Mouse (Mus musculus) retina, adult 2 months (tissue): Measurements from ENCODE around the gene Rel.

Source experiments
- DNase-seq: peaks from one replicate; pipeline ENCODE4 v3.0.0-alpha.2; 2012; ENCODE audit warnings: low read depth, low spot score

The Rel gene

DNA sequence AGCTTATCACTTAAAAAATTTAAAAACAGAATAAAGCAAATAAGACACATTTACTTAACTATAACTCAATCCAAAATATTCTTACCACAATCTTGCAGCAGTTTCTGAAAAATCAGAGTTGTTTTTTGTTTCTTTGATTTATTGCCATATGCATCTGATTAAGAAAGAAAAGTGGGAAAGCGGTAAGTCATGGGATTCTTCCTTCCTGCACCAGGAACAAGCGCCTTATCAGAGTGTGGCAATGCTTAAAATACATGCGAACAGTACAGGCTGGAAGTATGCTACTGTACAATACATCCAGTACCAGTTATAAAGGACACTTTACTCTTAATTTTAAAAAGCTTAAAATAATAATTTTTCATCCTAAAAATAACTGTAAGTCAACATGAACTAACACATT is 26.4 kb downstream of the Rel start:
- no peak for DNase-seq

DNA sequence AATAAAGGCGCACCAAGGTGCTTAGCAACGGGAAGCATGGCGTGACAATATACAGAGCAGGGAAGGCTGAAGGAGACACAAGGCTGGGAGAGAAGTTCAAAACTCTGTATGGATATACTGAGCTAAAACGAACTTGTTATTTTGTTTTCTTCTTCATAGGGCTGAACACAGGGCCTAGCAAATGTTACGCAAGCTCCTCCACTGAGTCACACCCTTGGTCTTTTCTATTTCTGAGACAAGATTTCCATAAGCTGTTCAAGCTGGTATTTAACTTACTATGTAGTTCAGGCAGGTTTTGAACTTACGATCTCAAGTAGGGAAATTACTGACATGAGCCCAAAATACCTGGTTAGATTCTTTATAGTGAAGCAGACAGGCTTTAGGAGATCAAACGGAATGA is 29.4 kb downstream of the Rel start:
- DNase-seq, result no peak

DNA sequence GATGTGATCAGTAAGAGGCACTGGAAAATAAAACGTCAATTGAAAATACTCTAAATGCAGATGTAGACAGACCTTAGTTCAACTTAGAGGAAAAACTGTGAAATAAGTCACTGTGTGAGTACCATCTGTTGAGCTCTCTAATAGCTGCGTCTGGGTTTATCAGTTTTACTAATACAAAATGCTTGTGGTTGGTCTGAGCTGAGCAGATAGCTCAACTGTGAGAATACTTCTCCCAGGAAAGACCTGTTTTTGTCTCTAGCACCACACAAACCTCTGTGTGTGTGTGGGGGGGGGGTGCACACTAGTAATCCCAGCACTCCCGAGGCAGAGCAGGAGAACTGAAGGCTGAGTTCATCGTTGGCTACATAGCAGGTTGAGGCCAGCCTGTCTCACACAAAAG is 29.9 kb downstream of the Rel start:
- DNase-seq, result no peak

DNA sequence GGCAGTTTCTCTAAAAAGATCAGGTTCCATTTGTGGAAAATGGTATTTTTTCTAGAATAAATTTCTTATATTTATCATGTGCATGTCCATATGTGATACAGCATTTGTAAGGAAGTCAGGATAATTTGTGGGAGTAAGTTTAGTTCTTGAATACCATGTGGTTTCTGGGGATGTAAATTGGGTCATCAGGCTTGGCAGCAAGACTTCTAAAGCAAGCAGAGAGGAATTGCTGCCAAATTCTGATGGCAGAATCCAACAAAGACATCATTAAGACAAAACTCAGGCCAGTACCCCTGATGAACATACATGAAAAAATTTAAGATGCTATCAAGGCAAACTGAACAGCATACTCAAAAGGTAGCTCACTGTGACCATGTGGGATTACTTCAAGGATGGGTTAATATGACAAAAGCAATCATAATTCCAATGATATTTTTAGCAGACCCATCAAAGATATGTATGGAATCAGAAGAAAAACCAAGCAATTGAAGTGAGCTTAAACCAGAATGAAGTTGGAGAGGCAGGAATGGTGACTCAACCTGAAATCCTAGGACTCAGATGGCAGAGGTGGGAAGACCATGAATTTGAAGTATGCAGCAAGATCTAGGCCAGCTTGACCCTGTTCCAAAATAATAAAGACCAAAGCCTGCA is 34.8 kb downstream of the Rel start:
- no peak for DNase-seq

GRCm38 (mm10) chr11:23734749-23735286 is 36.0 kb downstream of the Rel start:
- no peak for DNase-seq

DNA sequence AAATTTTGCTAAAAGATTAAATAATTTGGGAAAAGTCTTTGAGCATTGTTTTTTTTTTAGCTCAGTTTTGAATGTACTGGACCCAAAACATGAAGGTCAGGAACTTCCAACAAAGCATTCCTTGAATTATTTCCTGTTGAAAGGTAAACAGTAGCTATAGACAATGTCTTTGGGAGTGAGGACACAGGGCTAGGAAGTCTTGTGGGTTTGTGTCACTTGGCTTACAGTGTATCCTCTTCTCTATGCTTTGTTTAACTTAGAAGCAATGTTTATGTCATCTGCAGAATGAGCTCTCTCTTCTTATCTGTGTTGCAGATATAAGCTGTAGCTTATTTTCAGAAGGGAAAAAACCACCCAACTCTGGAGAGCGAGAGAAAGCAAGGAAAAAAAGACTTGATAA is 37.9 kb downstream of the Rel start:
- DNase-seq, result no peak

- DNase-seq, result no peak
Observed at GRCm38 (mm10) chr11:23730120-23730519, 40.6 kb downstream of the Rel start.

- DNase-seq, result no peak
Observed at GRCm38 (mm10) chr11:23728186-23728585, 42.6 kb downstream of the Rel start.

GRCm38 (mm10) chr11:23726441-23726840 is 44.3 kb downstream of the Rel start:
- no peak for DNase-seq

DNA sequence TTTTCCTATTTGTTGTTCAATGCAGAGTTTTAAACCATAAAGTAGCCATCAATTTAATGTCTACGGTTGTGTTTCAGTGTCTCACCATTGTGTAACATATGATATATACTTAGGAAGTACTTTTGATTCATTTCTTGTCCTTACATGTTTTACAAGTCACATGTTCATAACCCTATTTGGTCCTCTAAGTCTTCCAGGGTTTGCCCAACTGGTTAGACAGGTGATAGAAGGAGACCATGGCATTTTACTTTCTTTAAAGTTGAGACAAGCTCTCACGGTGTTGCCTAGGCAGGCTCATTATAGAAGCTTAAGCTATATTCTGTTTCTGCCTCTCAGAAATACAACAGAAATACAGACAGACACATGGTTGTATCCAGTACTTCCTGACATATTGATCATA is 44.9 kb downstream of the Rel start:
- no peak for DNase-seq

- no peak for DNase-seq
Observed at GRCm38 (mm10) chr11:23722326-23722725, 48.4 kb downstream of the Rel start.

GRCm38 (mm10) chr11:23719825-23720224 is 50.9 kb downstream of the Rel start:
- no peak for DNase-seq

- no peak for DNase-seq
Observed at GRCm38 (mm10) chr11:23718856-23719255, 51.9 kb downstream of the Rel start.

DNA sequence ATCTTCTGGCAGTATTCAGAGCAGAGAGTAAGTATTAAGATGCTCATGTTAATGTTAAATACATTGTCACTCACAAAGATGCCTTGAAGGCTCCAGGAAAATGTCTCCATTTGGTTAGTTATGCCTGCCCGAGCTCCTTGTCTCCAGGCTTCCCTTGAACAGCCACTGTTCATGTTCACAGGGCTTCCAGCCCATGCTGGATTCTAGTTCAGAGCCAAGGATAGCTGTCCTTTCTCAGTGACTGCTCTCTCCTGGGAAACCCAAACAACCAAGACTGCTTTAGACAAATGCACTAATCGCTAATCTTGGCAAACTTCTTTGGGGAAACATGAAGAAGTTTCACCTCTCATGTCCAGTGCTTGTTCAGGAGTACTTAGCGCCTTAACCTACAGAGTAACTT is 58.5 kb downstream of the Rel start:
- no peak for DNase-seq

DNA sequence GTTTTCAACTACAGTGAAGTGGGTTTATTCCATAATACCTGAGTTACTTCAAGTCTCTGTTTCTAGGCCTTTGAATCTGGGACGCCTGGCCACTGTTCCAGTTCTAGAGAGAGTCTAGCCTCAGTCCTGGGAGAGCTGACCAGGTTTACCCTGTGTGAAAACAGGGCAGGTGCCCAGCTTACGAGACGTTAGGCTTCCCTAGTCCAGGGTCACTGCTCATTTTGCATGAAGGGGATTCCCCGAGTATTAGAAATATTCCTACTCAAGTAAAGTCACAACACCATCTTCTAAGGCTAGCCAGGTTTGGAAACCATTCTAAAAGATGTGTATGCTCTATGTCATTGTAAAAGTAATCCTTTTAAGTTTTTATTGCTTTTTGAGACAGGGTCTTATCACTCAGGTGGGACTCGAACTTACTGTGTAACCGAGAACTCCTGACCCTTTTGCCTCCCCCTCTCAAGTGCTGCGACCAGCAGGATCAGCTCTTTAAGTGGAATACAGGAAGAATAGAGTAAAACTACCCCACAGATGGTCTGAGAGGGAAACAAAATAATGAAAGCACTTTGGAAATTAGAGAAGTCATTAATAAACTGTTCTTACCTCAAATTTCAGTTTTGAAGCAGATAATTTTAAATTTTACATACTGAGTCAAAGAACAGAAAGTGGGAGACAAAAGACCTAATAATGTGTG is 66.0 kb downstream of the Rel start:
- DNase-seq, result no peak

GRCm38 (mm10) chr11:23701831-23702230 is 68.9 kb downstream of the Rel start:
- no peak for DNase-seq

GRCm38 (mm10) chr11:23699414-23700095 is 71.2 kb downstream of the Rel start:
- no peak for DNase-seq

DNA sequence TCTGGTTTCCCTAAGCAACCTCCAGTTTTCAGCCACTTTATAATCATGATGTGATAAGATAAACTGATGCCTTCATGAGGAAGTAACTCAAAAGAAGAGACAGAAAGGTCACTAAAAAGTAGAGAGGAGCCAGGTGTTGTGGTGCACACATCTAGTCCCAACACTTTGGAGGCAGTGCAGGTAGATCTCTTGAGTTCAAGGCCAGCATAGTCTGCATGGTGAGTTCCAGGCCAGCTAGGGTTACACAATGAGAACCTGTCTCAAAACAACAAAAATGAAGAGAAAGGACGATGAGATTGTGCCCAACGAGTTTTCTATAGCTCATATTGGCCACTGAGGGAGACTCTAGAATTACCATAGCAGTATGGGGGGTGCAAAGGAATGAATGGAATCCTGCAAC is 72.2 kb downstream of the Rel start:
- no peak for DNase-seq

DNA sequence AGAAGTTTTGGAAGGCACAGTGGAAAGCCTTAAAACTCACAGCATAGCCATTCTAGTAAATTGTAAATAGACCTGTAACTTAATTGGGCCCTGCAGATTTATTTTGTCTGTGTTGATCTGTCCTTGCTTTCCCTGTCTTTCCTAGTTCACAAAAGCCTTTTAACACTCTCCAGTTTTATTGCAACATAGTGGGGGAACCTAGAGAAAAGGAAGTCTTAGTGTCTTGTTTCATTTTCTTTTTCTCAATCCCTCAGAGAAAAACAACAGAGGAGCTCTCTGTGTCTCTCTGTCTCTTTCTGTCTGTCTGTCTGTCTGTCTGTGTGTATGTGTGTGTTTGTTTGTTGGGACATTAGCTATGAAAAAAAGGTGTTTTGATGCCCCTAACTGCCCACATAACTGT is 74.9 kb downstream of the Rel start:
- DNase-seq, result no peak

DNA sequence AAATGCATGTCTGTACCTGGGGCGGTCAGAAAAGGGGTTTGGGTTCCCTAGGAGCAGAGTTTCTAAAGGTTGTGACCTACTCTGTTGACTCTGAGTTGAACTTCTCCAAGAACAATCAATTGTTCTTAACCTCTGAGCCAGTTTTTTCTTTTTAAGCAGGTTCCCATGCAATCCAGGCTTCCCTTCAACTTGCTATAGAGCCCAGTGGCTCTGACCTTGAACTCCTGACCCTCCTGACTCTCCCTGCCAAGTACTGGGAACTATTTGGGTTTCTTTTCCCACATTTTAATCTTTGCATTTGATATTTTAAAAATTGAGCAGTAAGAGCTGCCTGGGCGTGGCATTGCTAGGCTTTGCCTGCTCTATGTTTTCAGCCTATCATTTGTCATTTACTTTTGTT is 77.5 kb downstream of the Rel start:
- no peak for DNase-seq

- no peak for DNase-seq
Observed at GRCm38 (mm10) chr11:23688060-23688459, 82.7 kb downstream of the Rel start.
